Mouse (Mus musculus): ENCODE measurements around the gene Serpinh1.
A peak's percentile ranks its signal among the peaks of the same experiment; 100 is the strongest.

DNA sequence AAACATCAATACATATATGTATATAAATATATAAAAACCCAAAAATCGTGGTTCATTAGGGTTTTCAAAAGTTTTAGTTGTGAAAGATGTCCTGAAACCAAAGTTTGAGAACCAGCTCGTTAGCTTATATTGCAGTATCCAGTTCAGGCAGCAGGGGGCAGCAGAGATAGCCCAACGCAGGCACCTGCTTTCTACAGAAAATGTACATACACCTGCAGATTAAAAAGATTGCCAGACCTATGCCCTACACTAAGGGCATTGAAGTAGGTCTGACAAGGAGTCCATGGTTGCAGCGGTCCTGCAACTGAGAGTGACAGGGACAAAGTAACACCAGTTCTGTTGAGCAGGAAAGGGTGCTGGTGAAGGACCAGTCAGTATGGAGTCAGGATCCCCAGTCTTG, 22.4 kb upstream of the Serpinh1 start:
- TF ChIP-seq CTCF (IDR thresholded peaks at IDR 0.05; ENCODE audit: control insufficient read depth, insufficient read depth, low read length) (peak; percentile 76), POLR2A (IDR thresholded peaks at IDR 0.05; ENCODE audit: borderline replicate concordance, control insufficient read depth, low read depth, low read length) (no peak)
